Mouse (Mus musculus): Measurements from ENCODE around the gene Ldlrap1. TPM values are rescaled to one million over a fixed set of nuclear protein-coding genes. Genes with fewer than 3 reads are reported as not detected.

Ldlrap1 gene
- polyA plus RNA-seq, 1 experiment, result 17.9 TPM

- no peak for DNase-seq (ENCODE audit: low spot score)
Observed at GRCm38 (mm10) chr4:134775234-134775944, 7.6 kb upstream of the Ldlrap1 start.

- no peak for DNase-seq (ENCODE audit: low spot score)
Observed at GRCm38 (mm10) chr4:134774126-134774525, 6.3 kb upstream of the Ldlrap1 start.

- DNase-seq (ENCODE audit: low spot score), result no peak
Observed at GRCm38 (mm10) chr4:134772805-134773674, 5.2 kb upstream of the Ldlrap1 start.

GRCm38 (mm10) chr4:134769891-134770290 lies 2.1 kb upstream of the Ldlrap1 start:
- DNase-seq (ENCODE audit: low spot score), result no peak

DNA sequence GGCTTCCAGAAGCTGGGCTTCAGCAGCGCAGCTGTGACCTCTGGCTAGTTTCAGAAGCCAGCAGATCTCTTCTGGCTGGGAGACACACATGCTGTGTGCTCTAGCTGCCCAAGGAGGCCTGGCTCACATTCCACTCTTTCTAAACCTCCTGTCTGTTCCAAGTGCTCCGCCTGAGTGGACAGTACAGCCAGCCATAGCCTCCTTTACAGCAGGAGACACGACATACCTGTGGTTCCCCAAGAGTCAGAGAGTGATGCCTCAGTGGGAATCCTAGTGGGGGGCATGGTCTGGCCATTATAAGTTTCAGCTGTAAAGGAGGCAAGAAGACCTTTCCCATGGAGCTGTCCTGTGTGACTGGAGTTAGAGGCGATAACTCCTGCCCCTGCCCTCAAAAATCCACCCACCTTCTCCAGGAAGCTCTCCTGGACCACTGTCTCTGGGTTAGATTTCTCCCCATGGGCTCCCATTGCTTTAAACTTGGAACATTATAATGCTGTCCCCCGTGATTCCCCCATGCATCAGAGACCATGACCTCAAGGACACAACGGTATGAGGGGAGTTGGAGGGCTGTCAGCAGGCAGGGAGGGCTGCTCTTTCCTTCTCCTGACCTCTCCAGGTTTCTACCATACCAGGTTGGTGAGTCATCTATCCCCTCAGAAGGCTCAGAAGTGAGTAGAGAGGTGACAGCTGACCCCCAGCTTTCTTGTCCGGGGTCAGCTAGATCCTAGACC lies 1.4 kb upstream of the Ldlrap1 start:
- DNase-seq (ENCODE audit: low spot score), result no peak

DNA sequence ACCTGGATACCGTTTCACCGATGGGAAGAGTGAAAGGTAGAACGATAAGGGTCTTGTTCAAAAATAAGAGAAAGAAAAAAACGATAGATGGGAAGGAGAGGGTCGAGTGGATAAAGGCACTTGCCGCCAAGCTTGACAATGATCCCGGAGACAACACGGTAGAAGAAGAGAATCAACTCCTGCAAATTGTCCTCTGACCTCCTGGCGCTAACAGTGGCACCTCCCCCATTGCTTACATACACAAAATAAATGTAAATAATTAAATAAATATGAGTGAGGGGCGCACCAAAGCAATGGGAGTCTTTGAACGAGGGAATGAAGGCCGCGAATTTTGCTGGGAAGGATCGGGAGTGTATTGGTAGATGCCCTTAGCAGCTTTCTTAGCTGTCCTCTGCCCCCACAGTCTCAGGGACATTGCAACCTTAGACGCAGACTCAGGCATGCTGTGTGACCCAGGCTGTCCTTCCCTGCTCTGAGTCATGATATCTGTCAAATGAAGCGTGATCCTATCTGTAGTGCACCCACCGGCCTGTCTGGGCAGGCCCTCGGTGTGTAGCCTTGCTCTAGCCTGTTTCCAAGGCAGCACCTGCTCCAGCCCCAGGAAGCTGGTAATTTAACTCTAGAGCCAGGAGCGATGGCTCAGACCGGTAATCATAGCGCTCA lies 533 bp upstream of the Ldlrap1 start:
- no peak for DNase-seq (ENCODE audit: low spot score)

DNA sequence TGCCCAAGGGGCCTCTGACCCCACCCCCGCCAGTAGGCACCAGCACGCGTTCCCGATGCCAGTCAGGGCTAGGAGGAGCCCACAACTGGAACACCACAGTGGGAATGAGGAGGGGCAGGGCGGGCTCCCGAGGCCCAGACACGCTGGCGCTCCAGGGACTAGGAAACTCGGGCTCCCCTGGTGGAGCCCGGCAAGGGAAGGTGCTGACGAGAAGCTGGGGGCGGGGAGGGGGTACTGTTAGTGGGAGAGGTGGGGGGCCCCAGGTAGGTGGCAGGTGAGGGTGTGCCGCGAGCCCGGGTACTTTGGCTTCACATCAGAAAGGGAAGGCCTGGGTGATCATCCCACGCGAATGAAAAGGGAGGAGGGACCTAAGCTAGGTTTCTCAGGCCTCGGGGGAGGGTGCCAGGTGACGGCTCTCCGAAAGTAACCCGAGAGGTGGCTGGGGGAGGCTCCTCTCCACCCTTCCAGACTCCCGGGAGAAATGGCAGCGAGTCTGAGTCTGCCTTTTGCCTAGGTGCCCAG lies 859 bp downstream of the Ldlrap1 start:
- DNase-seq (ENCODE audit: low spot score), result no peak

- no peak for DNase-seq (ENCODE audit: low spot score)
Observed at GRCm38 (mm10) chr4:134766277-134766676, 1.5 kb downstream of the Ldlrap1 start.

DNA sequence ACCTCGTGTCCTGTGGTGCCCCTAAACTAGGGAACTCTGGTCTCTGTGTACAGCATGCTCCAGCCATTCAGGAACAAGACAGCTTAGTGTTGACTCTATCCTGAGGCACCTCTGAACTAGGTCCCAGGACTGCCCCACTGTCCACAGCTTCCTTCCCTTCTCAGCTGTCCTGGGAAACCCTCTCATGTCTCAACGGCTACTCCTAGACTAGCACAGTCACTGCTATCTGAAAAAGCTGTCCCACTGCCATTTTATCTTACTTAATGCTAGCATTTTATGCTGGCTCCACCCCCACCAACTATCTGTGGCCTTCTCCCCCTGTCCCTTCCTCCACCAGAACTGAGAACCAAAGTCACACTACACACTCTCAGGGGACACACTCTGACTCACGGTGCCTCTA lies 3.5 kb downstream of the Ldlrap1 start:
- DNase-seq (ENCODE audit: low spot score), result no peak

GRCm38 (mm10) chr4:134762360-134762759 lies 5.5 kb downstream of the Ldlrap1 start:
- no peak for DNase-seq (ENCODE audit: low spot score)

- no peak for DNase-seq (ENCODE audit: low spot score)
Observed at GRCm38 (mm10) chr4:134760793-134761201, 7.0 kb downstream of the Ldlrap1 start.

- DNase-seq (ENCODE audit: low spot score), result no peak
Observed at GRCm38 (mm10) chr4:134760281-134760680, 7.5 kb downstream of the Ldlrap1 start.

DNA sequence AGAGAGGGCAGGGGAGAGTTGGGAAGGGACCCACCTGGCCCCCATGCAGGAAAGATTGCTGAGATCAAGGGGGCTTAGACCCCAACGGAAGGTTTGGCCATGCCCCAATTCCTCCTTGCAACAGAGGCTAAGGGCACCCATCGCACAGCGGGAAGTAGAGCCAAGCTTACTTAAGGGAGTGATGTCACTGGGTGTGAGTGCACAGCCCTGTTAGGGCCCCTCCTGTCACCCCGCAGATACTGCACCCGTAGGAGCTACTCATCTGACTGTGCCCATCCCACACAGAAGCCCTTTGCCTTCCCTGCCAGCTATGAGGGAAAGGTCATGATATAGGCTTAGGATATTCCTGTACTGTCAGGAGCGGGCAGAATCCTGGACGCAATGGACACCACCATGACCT lies 8.3 kb downstream of the Ldlrap1 start:
- no peak for DNase-seq (ENCODE audit: low spot score)

DNA sequence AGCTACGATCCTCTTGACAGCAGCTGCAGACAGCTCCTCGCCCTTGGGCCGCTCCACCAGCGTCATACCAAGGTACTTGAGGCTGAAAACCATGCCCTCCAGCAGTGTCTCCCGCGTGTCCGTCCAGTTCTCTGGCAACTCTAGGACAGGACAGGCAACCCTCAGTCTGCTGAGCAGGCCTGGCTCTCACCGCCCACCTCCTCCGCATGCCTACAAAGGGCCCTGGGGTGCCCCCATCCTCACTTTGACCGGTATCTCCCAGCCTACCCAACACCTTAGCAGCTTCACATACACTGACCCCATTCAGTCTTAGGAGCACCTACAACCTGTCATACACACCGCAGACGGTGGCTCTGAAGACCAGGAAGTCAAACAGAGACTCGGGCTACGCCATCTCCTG lies 8.9 kb downstream of the Ldlrap1 start:
- no peak for DNase-seq (ENCODE audit: low spot score)

DNA sequence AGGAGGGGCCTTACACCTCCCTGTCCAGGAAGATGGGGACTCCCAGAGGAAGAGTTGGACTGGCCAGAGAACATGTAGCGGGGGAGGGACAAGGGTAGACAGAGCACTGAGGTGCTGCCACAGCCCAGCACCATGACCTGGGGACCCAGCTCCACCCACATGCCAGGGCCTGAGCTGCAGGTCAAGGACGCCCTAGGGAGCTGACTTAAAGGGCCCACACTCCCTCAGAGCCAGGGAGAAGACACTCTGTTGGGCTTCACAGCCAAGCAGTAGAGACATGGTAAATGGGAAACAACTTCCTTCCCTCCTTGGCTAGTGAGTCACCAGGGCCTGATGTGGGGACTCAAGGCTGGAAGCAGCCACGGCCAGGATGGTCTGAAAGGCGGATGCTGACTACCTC lies 9.5 kb downstream of the Ldlrap1 start:
- no peak for DNase-seq (ENCODE audit: low spot score)

- no peak for DNase-seq (ENCODE audit: low spot score)
Observed at GRCm38 (mm10) chr4:134756953-134757352, 10.9 kb downstream of the Ldlrap1 start.

DNA sequence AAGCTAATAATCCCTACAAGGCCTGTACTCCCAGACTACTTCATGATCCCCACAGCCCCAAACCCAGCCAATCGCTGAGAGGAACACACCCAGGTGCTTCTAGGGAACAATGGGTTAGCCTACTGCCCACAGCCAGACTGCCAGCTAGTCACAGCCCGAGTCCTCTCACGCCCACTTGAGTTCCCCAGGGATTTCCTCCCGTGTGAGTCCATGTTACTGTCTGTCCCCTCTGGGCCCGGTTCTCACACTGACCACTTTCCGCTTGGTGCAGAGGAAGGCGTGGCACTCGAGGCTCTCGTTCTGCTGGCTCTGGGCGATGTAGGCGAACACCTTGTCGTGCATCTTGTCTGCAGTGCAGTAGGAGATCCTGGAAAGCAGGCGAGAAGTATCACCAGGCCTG lies 12.9 kb downstream of the Ldlrap1 start:
- no peak for DNase-seq (ENCODE audit: low spot score)

GRCm38 (mm10) chr4:134754371-134754770 lies 13.5 kb downstream of the Ldlrap1 start:
- no peak for DNase-seq (ENCODE audit: low spot score)

GRCm38 (mm10) chr4:134753516-134754261 lies 14.1 kb downstream of the Ldlrap1 start:
- no peak for DNase-seq (ENCODE audit: low spot score)

DNA sequence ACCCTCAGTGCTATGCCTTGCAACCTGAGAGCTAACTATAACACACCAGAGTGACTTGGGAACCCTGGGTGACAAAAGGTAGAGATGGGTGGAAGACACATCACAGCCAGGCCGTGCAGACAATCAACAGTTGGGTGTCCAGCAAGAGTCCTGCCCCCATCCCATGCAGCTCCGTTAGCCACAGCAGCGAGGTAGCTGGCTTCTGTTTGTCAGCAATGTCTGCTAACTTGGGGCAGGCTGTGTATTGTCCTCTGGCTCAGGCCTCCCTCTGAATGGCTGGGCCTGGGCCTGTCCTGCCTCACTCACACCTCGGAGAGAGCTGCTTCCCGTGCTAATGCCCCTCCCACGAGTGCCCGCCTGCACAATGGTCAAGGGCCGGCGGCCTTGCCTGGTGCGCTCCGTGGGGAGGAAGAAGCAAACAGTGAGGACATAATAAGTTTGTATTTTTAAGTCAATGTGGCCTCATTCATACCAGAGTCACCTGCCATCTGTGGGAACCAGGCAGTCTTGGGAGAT lies 14.9 kb downstream of the Ldlrap1 start:
- DNase-seq (ENCODE audit: low spot score), result no peak
